Mouse (Mus musculus) telencephalon, adult 2 months (tissue): ENCODE data around the gene Exoc6b.

ENCODE experiments used
- DNase-seq: peaks from one replicate; pipeline ENCODE4 v3.0.0-alpha.2; 2011; ENCODE audit warnings: low read depth, low spot score

Gene Exoc6b

GRCm38 (mm10) chr6:84586551-84587200 is 482.6 kb downstream of the Exoc6b start:
- DNase-seq: no peak

- no peak for DNase-seq
Measured at GRCm38 (mm10) chr6:84585686-84586300, 483.5 kb downstream of the Exoc6b start.

- DNase-seq: no peak
Measured at GRCm38 (mm10) chr6:84584783-84585685, 484.3 kb downstream of the Exoc6b start.

- no peak for DNase-seq
Measured at GRCm38 (mm10) chr6:84583841-84584782, 485.2 kb downstream of the Exoc6b start.

GRCm38 (mm10) chr6:84583371-84583770 is 485.9 kb downstream of the Exoc6b start:
- peak; percentile 23 for DNase-seq

GRCm38 (mm10) chr6:84582826-84583225 is 486.5 kb downstream of the Exoc6b start:
- no peak for DNase-seq

GRCm38 (mm10) chr6:84581833-84582445 is 487.4 kb downstream of the Exoc6b start:
- DNase-seq: no peak

GRCm38 (mm10) chr6:84580979-84581832 is 488.1 kb downstream of the Exoc6b start:
- DNase-seq: no peak

GRCm38 (mm10) chr6:84579508-84579907 is 489.8 kb downstream of the Exoc6b start:
- no peak for DNase-seq

GRCm38 (mm10) chr6:84578928-84579327 is 490.4 kb downstream of the Exoc6b start:
- DNase-seq: no peak

- DNase-seq: no peak
Measured at GRCm38 (mm10) chr6:84577898-84578297, 491.4 kb downstream of the Exoc6b start.

- no peak for DNase-seq
Measured at GRCm38 (mm10) chr6:84573905-84574660, 495.2 kb downstream of the Exoc6b start.

- no peak for DNase-seq
Measured at GRCm38 (mm10) chr6:84570039-84570438, 499.3 kb downstream of the Exoc6b start.

GRCm38 (mm10) chr6:84569590-84569989 is 499.7 kb downstream of the Exoc6b start:
- DNase-seq: no peak

GRCm38 (mm10) chr6:84568880-84569279 is 500.4 kb downstream of the Exoc6b start:
- no peak for DNase-seq
